Mouse (Mus musculus) thymus, adult 2 months (tissue): ENCODE results near the gene Coro2b.
A peak's percentile ranks its signal among the peaks of the same experiment; 100 is the strongest.

Experiments
- CTCF ChIP-seq: fragments of 200-500 bp; IDR thresholded peaks from 2 replicates; pipeline ENCODE4 v1.5.1; 2012; ENCODE audit warnings: mild to moderate bottlenecking, control low read depth, low read length, moderate library complexity, borderline replicate concordance; ENCODE audit not compliant: control insufficient read depth, poor library complexity, insufficient read depth; ENCODE audit errors: extremely low read depth
- POLR2A ChIP-seq: fragments of 200-500 bp; IDR thresholded peaks from 2 replicates; pipeline ENCODE4 v1.6.1; 2012; ENCODE audit warnings: mild to moderate bottlenecking, low read length, control low read depth, moderate library complexity; ENCODE audit not compliant: control insufficient read depth, poor library complexity, insufficient read depth; ENCODE audit errors: extremely low read depth

GRCm38 (mm10) chr9:62549809-62550208 lies 13.0 kb upstream of the Coro2b start:
- TF ChIP-seq POLR2A (no peak), CTCF (peak; percentile 88; the same call in 1 of the 2 replicates)
